Mouse (Mus musculus) cerebellum, postnatal 36 days (tissue): ENCODE data around the gene Fam57a.
A peak's percentile ranks its signal among the peaks of the same experiment; 100 is the strongest.
"Not testable (repeated sequence)": the region's sequence is repeated elsewhere in the genome, so short reads cannot be mapped to it uniquely, and the experiment has no call there.

Experiments
- DNase-seq, 2 experiments: peaks; one replicate each; pipeline ENCODE4 v3.0.0; 2021 to 2022; ENCODE audit warnings: mixed read lengths in 2 of 2

Gene Fam57a

GRCm38 (mm10) chr11:76183745-76184144, 4.3 kb downstream of the Fam57a start:
- DNase-seq, result no peak

GRCm38 (mm10) chr11:76186908-76187307, 7.4 kb downstream of the Fam57a start:
- DNase-seq, result no peak

- no peak for DNase-seq
These were observed 17.0 kb downstream of the Fam57a start for GRCm38 (mm10) chr11:76196275-76196976.

GRCm38 (mm10) chr11:76196977-76197469, 17.6 kb downstream of the Fam57a start:
- no peak for DNase-seq

GRCm38 (mm10) chr11:76201761-76202674, 22.5 kb downstream of the Fam57a start:
- DNase-seq, result peak; percentile 87 to 93

- no peak for DNase-seq
These were observed 27.3 kb downstream of the Fam57a start for GRCm38 (mm10) chr11:76206793-76207192.

- no peak for DNase-seq
These were observed 30.9 kb downstream of the Fam57a start for GRCm38 (mm10) chr11:76210228-76210985.

- not testable (repeated sequence) for DNase-seq
These were observed 32.1 kb downstream of the Fam57a start for GRCm38 (mm10) chr11:76211595-76211994.

- no peak for DNase-seq
These were observed 34.4 kb downstream of the Fam57a start for GRCm38 (mm10) chr11:76213841-76214240.

GRCm38 (mm10) chr11:76215011-76215410, 35.5 kb downstream of the Fam57a start:
- no peak for DNase-seq

- DNase-seq, result no peak
These were observed 36.6 kb downstream of the Fam57a start for GRCm38 (mm10) chr11:76216049-76216540.

GRCm38 (mm10) chr11:76216681-76217389, 37.4 kb downstream of the Fam57a start:
- peak in 1 of 2 experiments; percentile 40 for DNase-seq

- peak; percentile 95 to 98 for DNase-seq
These were observed 37.9 kb downstream of the Fam57a start, which contains the start of the genes Dbil5 and Gemin4 for GRCm38 (mm10) chr11:76217390-76217800. TSS of gene Dbil5 (plus strand) at chr11:76217608. TSS of gene Gemin4 (minus strand) at chr11:76217664.

GRCm38 (mm10) chr11:76224631-76225030, 45.2 kb downstream of the Fam57a start:
- DNase-seq, result no peak

- no peak for DNase-seq
These were observed 45.6 kb downstream of the Fam57a start for GRCm38 (mm10) chr11:76225051-76225450.

GRCm38 (mm10) chr11:76236136-76236535, 56.7 kb downstream of the Fam57a start:
- DNase-seq, result no peak

- no peak for DNase-seq
These were observed 60.3 kb downstream of the Fam57a start for GRCm38 (mm10) chr11:76239750-76240149.

GRCm38 (mm10) chr11:76242901-76243810, 63.7 kb downstream of the Fam57a start, which contains the start of the genes Mrm3 and Glod4:
TSS of gene Mrm3 (plus strand) at chr11:76243715.
TSS of gene Glod4 (minus strand) at chr11:76243725.
- DNase-seq, result peak; percentile 91 to 92

GRCm38 (mm10) chr11:76243811-76244546, 64.5 kb downstream of the Fam57a start:
- DNase-seq, result no peak

- no peak for DNase-seq
These were observed 67.0 kb downstream of the Fam57a start for GRCm38 (mm10) chr11:76246439-76246838.
